Mouse (Mus musculus) left cerebral cortex, postnatal 36 days (tissue): Measurements from ENCODE around the gene Gm20741. TPM values are rescaled to one million over a fixed set of nuclear protein-coding genes. Genes with fewer than 3 reads are reported as not detected.

ENCODE experiments used
- DNase-seq, 2 experiments: peaks; one replicate each; pipeline ENCODE4 v3.0.0; 2021 to 2022; ENCODE audit warnings: low spot score in 2 of 2, mixed read lengths in 1 of 2
- intact Hi-C: fragments of 180-260 bp; cut with DNase I; formaldehyde crosslinking; loops from one replicate; pipeline ENCODE4 v1.15.1; 2025
- total RNA-seq, 2 experiments: library from RNA; stranded (reverse); gene quantifications; 2 replicates each; pipeline ENCODE4 v1.2.3; 2021

Gm20741 gene
- total RNA-seq: not detected

GRCm38 (mm10) chr16:88811827-88812226, at the start of gene Gm20741:
Gene Gm20741 (minus strand): TSS chr16:88812220.
- DNase-seq: no peak
- intact Hi-C loops: no loop called here

- no peak for DNase-seq
- intact Hi-C loops: no loop called here
Measured at GRCm38 (mm10) chr16:88851450-88851849, 39.4 kb upstream of the Gm20741 start.

- DNase-seq: no peak
- intact Hi-C loops: no loop called here
Measured at GRCm38 (mm10) chr16:88848558-88848957, 36.5 kb upstream of the Gm20741 start.

- DNase-seq: no peak
- intact Hi-C loops: no loop called here
Measured at GRCm38 (mm10) chr16:88847363-88847762, 35.3 kb upstream of the Gm20741 start.

- intact Hi-C loops: loop anchor here (10.0 kb wide), 1 partner anchor 452 kb away; no protein-coding TSS in a partner anchor
Measured at GRCm38 (mm10) chr16:88826978-88827377, 15.0 kb upstream of the Gm20741 start.

GRCm38 (mm10) chr16:88826095-88826652, 14.2 kb upstream of the Gm20741 start, which contains the start of gene Krtap14:
Gene Krtap14 (minus strand): TSS chr16:88826145.
- DNase-seq: no peak
- intact Hi-C loops: loop anchor here (10.0 kb wide), 1 partner anchor 451 kb away; no protein-coding TSS in a partner anchor

More at GRCm38 (mm10) chr16:88826978-88827377, 15.0 kb upstream of the Gm20741 start:
- DNase-seq: no peak

- intact Hi-C loops: loop anchor here (10.0 kb wide), 1 partner anchor 449 kb away; no protein-coding TSS in a partner anchor
- no peak for DNase-seq
Measured at GRCm38 (mm10) chr16:88823736-88824135, 11.7 kb upstream of the Gm20741 start.

- intact Hi-C loops: loop anchor here (10.0 kb wide), 1 partner anchor 445 kb away; no protein-coding TSS in a partner anchor
- no peak for DNase-seq
Measured at GRCm38 (mm10) chr16:88820066-88820465, 8.0 kb upstream of the Gm20741 start, which contains the start of gene Krtap15. Gene Krtap15 (plus strand): TSS chr16:88820215.

GRCm38 (mm10) chr16:88786786-88787185, 25.2 kb downstream of the Gm20741 start:
- intact Hi-C loops: no loop called here
- no peak for DNase-seq

- intact Hi-C loops: no loop called here
- DNase-seq: no peak
Measured at GRCm38 (mm10) chr16:88777596-88777995, 34.4 kb downstream of the Gm20741 start, which contains the start of gene Gm5965. Gene Gm5965 (plus strand): TSS chr16:88777896.

GRCm38 (mm10) chr16:88774106-88774505, 37.9 kb downstream of the Gm20741 start, which contains the start of gene 2310057N15Rik:
Gene 2310057N15Rik (minus strand): TSS chr16:88774206.
- no peak for DNase-seq
- intact Hi-C loops: no loop called here

Other genes starting within 250 kb of the Gm20741 start
- gene Cldn8, start 249.0 kb downstream of the Gm20741 start, total RNA-seq: not detected
- not detected for gene Krtap24-1, start 199.9 kb downstream of the Gm20741 start, total RNA-seq
- gene 2310079G19Rik, start 184.6 kb downstream of the Gm20741 start, total RNA-seq: not detected
- not detected for gene Krtap26-1, start 164.4 kb downstream of the Gm20741 start, total RNA-seq
- not detected for gene Krtap27-1, start 140.5 kb downstream of the Gm20741 start, total RNA-seq
- gene 2310061N02Rik, start 104.3 kb downstream of the Gm20741 start, total RNA-seq: not detected
- gene Krtap13-1, start 83.4 kb downstream of the Gm20741 start, total RNA-seq: not detected
- gene Krtap13, start 60.6 kb downstream of the Gm20741 start, total RNA-seq: not detected
- gene 2310034C09Rik, start 53.4 kb downstream of the Gm20741 start, total RNA-seq: not detected
- not detected for gene 2310057N15Rik, start 38.0 kb downstream of the Gm20741 start, total RNA-seq
- not detected for gene Gm5965, start 34.3 kb downstream of the Gm20741 start, total RNA-seq
- gene Krtap15, start 8.0 kb upstream of the Gm20741 start, total RNA-seq: not detected
- gene Krtap14, start 13.9 kb upstream of the Gm20741 start, total RNA-seq: not detected
- not detected for gene Krtap19-1, start 57.2 kb upstream of the Gm20741 start, total RNA-seq
- gene Krtap19-2, start 62.0 kb upstream of the Gm20741 start, total RNA-seq: not detected
- not detected for gene Krtap19-3, start 65.8 kb upstream of the Gm20741 start, total RNA-seq
- gene Krtap19-4, start 72.9 kb upstream of the Gm20741 start, total RNA-seq: not detected
- not detected for gene Krtap19-5, start 84.2 kb upstream of the Gm20741 start, total RNA-seq
- not detected for gene Krtap19-9b, start 120.0 kb upstream of the Gm20741 start, total RNA-seq
- gene Krtap16-3, start 150.7 kb upstream of the Gm20741 start, total RNA-seq: not detected
- not detected for gene Krtap22-2, start 198.5 kb upstream of the Gm20741 start, total RNA-seq
- not detected for gene Gm10229, start 203.1 kb upstream of the Gm20741 start, total RNA-seq
- not detected for gene Krtap6-1, start 219.5 kb upstream of the Gm20741 start, total RNA-seq
- not detected for gene Gm10228, start 229.3 kb upstream of the Gm20741 start, total RNA-seq
- gene Krtap6-5, start 235.7 kb upstream of the Gm20741 start, total RNA-seq: not detected